Mouse (Mus musculus) CD4-positive, CD25-positive, alpha-beta regulatory T cell, adult 9 weeks (primary cell): Measurements from ENCODE around the gene Krt6b. TPM values are rescaled to one million over a fixed set of nuclear protein-coding genes. Genes with fewer than 3 reads are reported as not detected.

Source experiments
- polyA plus RNA-seq: library from polyadenylated mRNA; unstranded; fragments of 100-300 nt; shearing (Covaris generic); gene quantifications from one replicate; pipeline ENCODE4 v1.2.1, GENCODE M21; 2017

The Krt6b gene
- polyA plus RNA-seq = not detected

DNA sequence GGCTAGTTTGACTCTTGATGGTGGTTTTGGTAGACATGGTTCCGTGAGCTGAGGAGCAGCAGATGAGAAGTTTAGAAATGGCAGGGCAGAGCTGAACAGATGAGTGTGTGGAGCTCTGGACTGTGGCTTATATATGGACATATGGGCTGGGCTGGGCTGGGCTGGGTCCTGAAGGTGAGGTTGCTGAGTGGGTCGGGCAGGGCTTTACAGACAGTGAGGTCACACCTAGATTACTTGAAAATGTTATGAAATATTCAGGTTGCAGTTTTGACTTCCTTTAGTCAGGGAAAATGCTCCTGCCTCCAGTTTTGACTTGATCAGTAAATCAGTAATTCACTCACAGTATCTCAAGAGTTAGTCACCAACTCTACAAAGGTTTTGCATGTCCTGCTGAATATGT, at the start of gene Krt6b:
TSS of gene Krt6b (minus strand) at position 101 of the 400 bp plus-strand sequence.

DNA sequence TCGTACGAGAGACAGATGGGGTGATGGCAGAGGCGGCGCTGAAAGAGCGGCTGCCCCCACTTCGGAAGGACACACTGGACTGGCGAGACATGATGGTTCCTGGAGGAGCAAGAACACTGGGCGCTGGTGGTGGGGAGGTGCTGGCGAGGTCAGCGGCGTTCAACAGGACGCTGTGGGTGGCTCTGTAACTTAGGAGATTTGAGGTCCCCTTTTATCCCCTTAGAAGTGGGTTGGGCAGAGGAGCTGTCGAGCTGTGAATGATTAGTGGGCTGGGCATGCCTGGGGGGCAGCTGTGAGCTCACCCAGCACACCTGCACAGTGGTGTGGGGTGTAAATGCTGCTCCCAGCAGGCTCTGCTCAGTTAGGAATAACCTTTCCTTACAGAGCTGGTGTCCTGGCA, 32.6 kb upstream of the Krt6b start, which contains the start of gene Krt5:
TSS of gene Krt5 (minus strand) at position 179 of the 400 bp plus-strand sequence.

DNA sequence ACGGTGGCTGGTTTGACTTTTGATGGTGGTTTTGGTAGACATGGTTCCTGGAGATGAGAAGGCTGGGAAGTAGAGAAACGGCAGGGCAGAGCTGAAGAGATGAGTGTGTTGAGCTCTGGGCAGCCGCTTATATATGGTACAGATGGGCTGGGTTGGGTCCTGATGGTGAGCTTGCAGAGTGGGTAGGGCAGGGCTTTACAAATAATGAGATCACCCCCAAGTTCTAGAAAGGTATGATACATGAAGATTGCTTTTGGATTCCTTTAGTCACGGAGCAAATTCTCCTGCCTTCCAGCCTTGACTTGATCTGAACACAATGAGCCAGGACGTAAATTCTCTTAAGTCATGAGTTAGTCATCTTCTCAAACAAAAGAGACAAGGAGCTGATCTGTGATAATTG, 14.1 kb upstream of the Krt6b start, which contains the start of gene Krt6a:
TSS of gene Krt6a (minus strand) at position 101 of the 400 bp plus-strand sequence.

GRCm38 (mm10) chr15:101647280-101647679, 32.8 kb downstream of the Krt6b start, which contains the start of gene Gm5478:
Gene Gm5478 (minus strand): TSS chr15:101647380.

GRCm38 (mm10) chr15:101627884-101628283, 52.2 kb downstream of the Krt6b start, which contains the start of gene Gm5414:
Gene Gm5414 (minus strand): TSS chr15:101628188.

Other genes with a start within 250 kb of the Krt6b start
- 0.37 TPM for gene Krt87, start 241.5 kb downstream of the Krt6b start, polyA plus RNA-seq
- not detected for gene Krt88, start 232.5 kb downstream of the Krt6b start, polyA plus RNA-seq
- not detected for gene Krt81, start 216.5 kb downstream of the Krt6b start, polyA plus RNA-seq
- not detected for gene Krt86, start 206.8 kb downstream of the Krt6b start, polyA plus RNA-seq
- gene Krt83, start 188.8 kb downstream of the Krt6b start, polyA plus RNA-seq = 4.1 TPM
- gene Gm49425, start 163.0 kb downstream of the Krt6b start, polyA plus RNA-seq = not detected
- gene Krt84, start 147.5 kb downstream of the Krt6b start, polyA plus RNA-seq = not detected
- not detected for gene Krt82, start 129.6 kb downstream of the Krt6b start, polyA plus RNA-seq
- gene Krt90, start 117.3 kb downstream of the Krt6b start, polyA plus RNA-seq = not detected
- not detected for gene Krt75, start 106.4 kb downstream of the Krt6b start, polyA plus RNA-seq
- not detected for gene Gm5414, start 52.1 kb downstream of the Krt6b start, polyA plus RNA-seq
- gene Gm5478, start 32.9 kb downstream of the Krt6b start, polyA plus RNA-seq = not detected
- not detected for gene Krt6a, start 14.0 kb upstream of the Krt6b start, polyA plus RNA-seq
- gene Krt5, start 32.6 kb upstream of the Krt6b start, polyA plus RNA-seq = not detected
- not detected for gene Krt71, start 62.8 kb upstream of the Krt6b start, polyA plus RNA-seq
- not detected for gene Krt72, start 106.2 kb upstream of the Krt6b start, polyA plus RNA-seq
- gene Krt73, start 122.1 kb upstream of the Krt6b start, polyA plus RNA-seq = not detected
- not detected for gene Krt2, start 137.9 kb upstream of the Krt6b start, polyA plus RNA-seq
- gene Krt1, start 170.5 kb upstream of the Krt6b start, polyA plus RNA-seq = not detected
- not detected for gene Krt77, start 189.4 kb upstream of the Krt6b start, polyA plus RNA-seq
- not detected for gene Krt76, start 212.6 kb upstream of the Krt6b start, polyA plus RNA-seq
- gene Krt4, start 244.4 kb upstream of the Krt6b start, polyA plus RNA-seq = not detected